ENCODE assay signal across 7 mouse cellular contexts in the genomic region with DNA sequence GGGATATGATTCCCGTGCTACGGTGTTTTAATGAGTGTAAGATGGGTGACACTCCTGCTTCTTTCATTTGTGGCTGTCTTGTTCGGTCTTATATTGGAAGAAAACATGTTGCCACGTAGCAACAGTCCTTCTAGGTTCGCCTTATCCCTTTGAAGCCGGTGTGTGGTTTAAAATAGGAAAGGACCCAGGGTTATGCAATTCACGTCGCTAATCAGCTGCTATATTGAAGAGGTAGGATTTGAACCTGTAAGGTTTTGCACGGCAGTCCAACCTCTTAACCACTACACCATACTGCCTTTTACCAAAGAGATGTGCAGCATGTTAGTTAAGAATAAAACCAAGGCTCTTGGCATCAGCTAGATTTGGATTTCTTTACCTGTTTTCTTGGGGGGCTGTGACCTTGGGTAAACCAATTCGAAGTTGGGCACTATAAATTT. TPM values are rescaled to one million over a fixed set of nuclear protein-coding genes. Genes with fewer than 3 reads are reported as not detected.
A peak's percentile ranks its signal among the peaks of the same experiment; 100 is the strongest.
DNase-seq lines count a peak whose midpoint lies in the region; ATAC-seq and TF ChIP-seq lines count a peak whose summit lies in the region.

No protein-coding gene starts in this region.

- H3K27me3 ChIP-seq in G1E (ENCODE audit: insufficient read depth, low read length): no peaks in the 10 kb centered on the region
- no peaks in the 10 kb centered on the region for H3K27me3 ChIP-seq in embryonic facial prominence, embryonic 15.5 days
- H3K27me3 ChIP-seq in lung, embryonic 16.5 days (ENCODE audit: control insufficient read depth, insufficient read depth, low read depth, low read length): no peaks in the 10 kb centered on the region

- H3K9ac ChIP-seq in embryonic facial prominence, embryonic 15.5 days: peak overlapping the region; percentile 79
- H3K9ac ChIP-seq in lung, embryonic 16.5 days (ENCODE audit: low read length): peak overlapping the region; percentile 90

- H3K4me3 ChIP-seq in G1E (ENCODE audit: low read depth, low read length): peak overlapping the region; percentile 95
- peak overlapping the region; percentile 99 for H3K4me3 ChIP-seq in bone marrow macrophage, adult 2 months (ENCODE audit: insufficient read depth, low read length)
- peak overlapping the region; percentile 95 for H3K4me3 ChIP-seq in embryonic facial prominence, embryonic 15.5 days (replicated peaks)
- H3K4me3 ChIP-seq in lung, embryonic 16.5 days (ENCODE audit: low read length): peak overlapping the region; percentile 92

- peak; percentile 72 for ATAC-seq in G1E (ENCODE audit: extremely low read depth, insufficient number of reproducible peaks, low FRiP score, poor library complexity, severe bottlenecking)
- peak; percentile 37 for ATAC-seq in embryonic facial prominence, embryonic 15.5 days (ENCODE audit: insufficient number of reproducible peaks, low FRiP score, low TSS enrichment, low read depth)
- ATAC-seq in lung, embryonic 16.5 days (ENCODE audit: low read depth): peak; percentile 43

- TF ChIP-seq CTCF in G1E (IDR thresholded peaks at IDR 0.05; ENCODE audit: low read depth, low read length): no peak
- no peak for TF ChIP-seq CTCF in bone marrow macrophage, adult 2 months (IDR thresholded peaks at IDR 0.05; ENCODE audit: low read depth, low read length)

- peaks cover 48% of the 10 kb centered on the region for H3K4me1 ChIP-seq in G1E (ENCODE audit: insufficient read depth, low read depth, low read length)
- peaks cover 9% of the 10 kb centered on the region; the same call in 1 of the 2 replicates for H3K4me1 ChIP-seq in bone marrow macrophage, adult 2 months (ENCODE audit: control insufficient read depth, insufficient read depth, low read length)
- H3K4me1 ChIP-seq in embryonic facial prominence, embryonic 15.5 days: peaks cover 20% of the 10 kb centered on the region; the same call in 1 of the 2 replicates
- peaks cover 12% of the 10 kb centered on the region for H3K4me1 ChIP-seq in lung, embryonic 16.5 days (replicated peaks; ENCODE audit: control insufficient read depth, insufficient read depth, low read length)

- 7% methylated on average over 10 of the region's 10 CpGs for WGBS in embryonic facial prominence, embryonic 15.5 days
- WGBS in lung, embryonic 16.5 days: 7% methylated on average over 10 of the region's 10 CpGs

- intact Hi-C loops in heart, postnatal 14 days (cut with DNase I): loop anchor here (5.0 to 10.0 kb wide), 2 partner anchors 244 to 281 kb away; a partner anchor contains a TSS

- no peak for TF ChIP-seq POLR2A in bone marrow macrophage, adult 2 months (IDR thresholded peaks at IDR 0.05; ENCODE audit: borderline replicate concordance, low read depth, low read length)

- peaks cover 41% of the 10 kb centered on the region for H3K36me3 ChIP-seq in G1E (replicated peaks)
- peaks cover 7% of the 10 kb centered on the region; the same call in 1 of the 2 replicates for H3K36me3 ChIP-seq in embryonic facial prominence, embryonic 15.5 days
- no peaks in the 10 kb centered on the region for H3K36me3 ChIP-seq in lung, embryonic 16.5 days (ENCODE audit: control insufficient read depth, insufficient read depth, low read length)

- DNase-seq in G1E (ENCODE audit: low spot score): peak; percentile 59
- peak; percentile 50 to 57 for DNase-seq in heart, postnatal 14 days
- DNase-seq in layer of hippocampus, adult 11-12 months (ENCODE audit: low spot score): peak; percentile 71
- peak; percentile 51 for DNase-seq in retina, adult 2 months (ENCODE audit: low read depth, low spot score)

- H3K9me3 ChIP-seq in G1E (replicated peaks): no peaks in the 10 kb centered on the region
- no peaks in the 10 kb centered on the region for H3K9me3 ChIP-seq in embryonic facial prominence, embryonic 15.5 days (replicated peaks)
- no peaks in the 10 kb centered on the region for H3K9me3 ChIP-seq in lung, embryonic 16.5 days (ENCODE audit: control insufficient read depth, low read length)

- peak overlapping the region; percentile 79 for H3K27ac ChIP-seq in bone marrow macrophage, adult 2 months (ENCODE audit: insufficient read depth, low read depth, low read length)
- H3K27ac ChIP-seq in embryonic facial prominence, embryonic 15.5 days (replicated peaks): peak overlapping the region; percentile 82
- peak overlapping the region; percentile 82 for H3K27ac ChIP-seq in lung, embryonic 16.5 days (ENCODE audit: low read length)

- peak overlapping the region; percentile 64 for H3K4me2 ChIP-seq in embryonic facial prominence, embryonic 15.5 days (replicated peaks)
- peak overlapping the region; percentile 80 for H3K4me2 ChIP-seq in lung, embryonic 16.5 days (ENCODE audit: low read depth, low read length)

RNA-seq across cellular contexts. Expression of a gene that starts 1.0 kb away (rescaled TPM):
- total RNA-seq in G1E (2014; fragmentation: Nextera tagmentation) (18.0 and 21.3 TPM in 2 replicates), G1E (2017) (26.2 and 27.6 TPM in 2 replicates)
- 31.1 and 36.5 TPM in 2 replicates for polyA plus RNA-seq in G1E (2012)
- 9.2 and 9.3 TPM in 2 replicates for polyA plus RNA-seq in bone marrow macrophage, adult 2 months (2012; ENCODE audit: insufficient read depth, insufficient read length, missing spikeins)
- polyA plus RNA-seq in embryonic facial prominence, embryonic 15.5 days (2015; fragmentation: Nextera tagmentation; extraction: Ambion mirVana): 34.1 and 35.1 TPM in 2 replicates
- total RNA-seq in heart, postnatal 14 days (2021): 10 to 100 TPM; 10.7 to 10.9 TPM
- polyA plus RNA-seq in lung, embryonic 16.5 days (2015; fragmentation: Nextera tagmentation; extraction: Ambion mirVana): 27.7 and 28.3 TPM in 2 replicates

Comparison
In these comparisons a context has a peak if more than half of its experiments do, and no peak if none do; other contexts are left out.
1. Peak in every context shown above with its lines: DNase-seq, ATAC-seq, H3K4me3 ChIP-seq and H3K27ac ChIP-seq.